Mouse (Mus musculus) midbrain, embryonic 14.5 days (tissue): Measurements from ENCODE around the gene Srxn1. TPM values are rescaled to one million over a fixed set of nuclear protein-coding genes. Genes with fewer than 3 reads are reported as not detected.
A peak's percentile ranks its signal among the peaks of the same experiment; 100 is the strongest.

Experiments
- ATAC-seq: fragments of 200-750 bp; cut with Nextera tagmentation; 2 replicates; pipeline ENCODE4 v1.8.0; 2017; ENCODE audit warnings: moderate number of reproducible peaks, moderate library complexity; ENCODE audit not compliant: low FRiP score, low TSS enrichment
- DNase-seq: peaks from one replicate; pipeline ENCODE4 v3.0.0-alpha.2; 2015
- H3K27ac ChIP-seq: fragments of 300-500 bp; sonication (generic); replicated peaks from 2 replicates; pipeline ENCODE4 v1.5.1; 2014; ENCODE audit warnings: mild to moderate bottlenecking, low read depth, low read length, moderate library complexity
- H3K27me3 ChIP-seq: fragments of 300-500 bp; sonication (generic); 2 replicates; pipeline ENCODE4 v1.6.1; 2014; ENCODE audit warnings: low read length, control low read depth, mixed read lengths; ENCODE audit not compliant: control insufficient read depth, insufficient read depth
- H3K36me3 ChIP-seq: fragments of 300-500 bp; sonication (generic); 2 replicates; pipeline ENCODE4 v1.6.1; 2014; ENCODE audit warnings: low read length, control low read depth; ENCODE audit not compliant: control insufficient read depth, insufficient read depth
- H3K4me1 ChIP-seq: fragments of 300-500 bp; sonication (generic); 2 replicates; pipeline ENCODE4 v1.6.1; 2014; ENCODE audit warnings: mild to moderate bottlenecking, antibody characterized with exemption, low read length, control low read depth; ENCODE audit not compliant: control insufficient read depth, insufficient read depth
- H3K4me2 ChIP-seq: fragments of 300-500 bp; sonication (generic); 2 replicates; pipeline ENCODE4 v1.6.1; 2014; ENCODE audit warnings: mild to moderate bottlenecking, low read length, moderate library complexity
- H3K4me3 ChIP-seq: fragments of 300-500 bp; sonication (generic); replicated peaks from 2 replicates; pipeline ENCODE4 v1.5.1; 2014; ENCODE audit warnings: low read depth, low read length
- H3K9ac ChIP-seq: fragments of 300-500 bp; sonication (generic); replicated peaks from 2 replicates; pipeline ENCODE4 v1.6.1; 2014; ENCODE audit warnings: mild to moderate bottlenecking, low read length, moderate library complexity
- H3K9me3 ChIP-seq: fragments of 300-500 bp; sonication (generic); 2 replicates; pipeline ENCODE4 v1.6.1; 2016; ENCODE audit warnings: low read length, control low read depth, mixed read lengths; ENCODE audit not compliant: control insufficient read depth
- WGBS: fragments of 180-500 bp; shearing (Covaris S2); extraction: QIAGEN DNeasy Blood & Tissue Kit; methylation state at CpG from one replicate; pipeline ENCODE4 v1.1.7; 2014; 5-methylcytosine and 5-hydroxymethylcytosine counted together
- polyA plus RNA-seq: library from polyadenylated mRNA; unstranded; fragments of >200 nt; fragmentation: Nextera tagmentation; extraction: Ambion mirVana; gene quantifications from 2 replicates; pipeline ENCODE4 v1.2.1, GENCODE M21; 2014

The Srxn1 gene
- polyA plus RNA-seq, 1 experiment from 2014 or later: 17.4 TPM

DNA sequence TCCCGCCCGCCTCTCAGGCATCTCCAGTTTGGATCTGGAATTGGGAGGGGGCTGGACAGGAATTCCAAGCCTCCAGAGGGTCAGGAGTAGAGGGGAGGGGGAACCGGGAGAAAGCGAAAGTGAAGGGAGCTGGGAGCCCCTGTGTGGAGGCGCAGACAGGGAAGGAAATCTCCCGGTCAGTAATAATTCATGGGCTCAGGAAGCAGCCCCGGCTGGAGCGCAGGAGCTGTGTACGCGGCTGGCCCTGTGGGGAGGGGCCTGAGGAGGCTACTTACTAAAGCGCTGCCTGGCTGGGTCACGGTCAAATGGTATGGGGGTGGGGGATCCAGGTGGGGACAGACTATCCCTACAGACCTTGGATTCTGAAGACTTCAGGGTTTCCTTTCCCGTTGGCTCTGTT, 36.7 kb downstream of the Srxn1 start:
- H3K9ac ChIP-seq: peak overlapping the region; percentile 39; the same call in 1 of the 2 replicates

DNA sequence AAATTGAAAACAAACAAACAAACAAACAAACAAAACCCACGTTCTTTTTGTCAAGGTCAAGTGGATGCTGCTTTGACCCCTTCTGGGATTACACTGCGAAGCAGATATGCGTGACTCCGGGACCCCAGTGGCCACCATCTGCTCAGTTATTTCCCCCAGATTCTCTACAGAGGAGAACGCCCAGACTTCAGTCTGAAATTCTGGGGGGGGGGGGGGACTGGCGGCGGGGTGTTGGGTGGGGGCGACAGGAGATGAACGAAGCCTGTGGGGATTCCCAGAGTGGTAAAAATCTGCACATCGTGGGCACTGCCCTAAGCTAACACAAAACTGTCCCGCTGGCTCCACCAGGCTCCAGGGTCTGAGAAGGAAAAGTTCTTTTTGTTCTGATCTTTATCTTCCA, 37.3 kb downstream of the Srxn1 start:
- H3K9ac ChIP-seq: no peak overlapping the region
- peak overlapping the region; percentile 43 for H3K4me3 ChIP-seq
- peaks cover 46% of the 10 kb centered on the region for H3K27me3 ChIP-seq
- WGBS: 1% methylated on average over 11 of the region's 11 CpGs
- peaks cover 26% of the 10 kb centered on the region for H3K4me1 ChIP-seq
- H3K36me3 ChIP-seq: no peaks in the 10 kb centered on the region
- peak overlapping the region; percentile 68 for H3K4me2 ChIP-seq
- H3K9me3 ChIP-seq: no peaks in the 10 kb centered on the region
- H3K27ac ChIP-seq: no peak overlapping the region
- ATAC-seq (no peak), DNase-seq (no peak)

More for the DNA sequence above, 36.7 kb downstream of the Srxn1 start:
- Histone ChIP-seq H3K4me2 (peak overlapping the region; percentile 68), H3K9me3 (no peaks in the 10 kb centered on the region), H3K4me1 (peaks cover 26% of the 10 kb centered on the region), H3K27ac (no peak overlapping the region), H3K27me3 (peaks cover 46% of the 10 kb centered on the region), H3K36me3 (no peaks in the 10 kb centered on the region), H3K4me3 (peak overlapping the region; percentile 27)
- DNase-seq (peak; percentile 67), ATAC-seq (0 out of 2 replicates have a peak, but pooled peaks have one; percentile 49)
- WGBS: 2% methylated on average over 13 of the region's 13 CpGs

DNA sequence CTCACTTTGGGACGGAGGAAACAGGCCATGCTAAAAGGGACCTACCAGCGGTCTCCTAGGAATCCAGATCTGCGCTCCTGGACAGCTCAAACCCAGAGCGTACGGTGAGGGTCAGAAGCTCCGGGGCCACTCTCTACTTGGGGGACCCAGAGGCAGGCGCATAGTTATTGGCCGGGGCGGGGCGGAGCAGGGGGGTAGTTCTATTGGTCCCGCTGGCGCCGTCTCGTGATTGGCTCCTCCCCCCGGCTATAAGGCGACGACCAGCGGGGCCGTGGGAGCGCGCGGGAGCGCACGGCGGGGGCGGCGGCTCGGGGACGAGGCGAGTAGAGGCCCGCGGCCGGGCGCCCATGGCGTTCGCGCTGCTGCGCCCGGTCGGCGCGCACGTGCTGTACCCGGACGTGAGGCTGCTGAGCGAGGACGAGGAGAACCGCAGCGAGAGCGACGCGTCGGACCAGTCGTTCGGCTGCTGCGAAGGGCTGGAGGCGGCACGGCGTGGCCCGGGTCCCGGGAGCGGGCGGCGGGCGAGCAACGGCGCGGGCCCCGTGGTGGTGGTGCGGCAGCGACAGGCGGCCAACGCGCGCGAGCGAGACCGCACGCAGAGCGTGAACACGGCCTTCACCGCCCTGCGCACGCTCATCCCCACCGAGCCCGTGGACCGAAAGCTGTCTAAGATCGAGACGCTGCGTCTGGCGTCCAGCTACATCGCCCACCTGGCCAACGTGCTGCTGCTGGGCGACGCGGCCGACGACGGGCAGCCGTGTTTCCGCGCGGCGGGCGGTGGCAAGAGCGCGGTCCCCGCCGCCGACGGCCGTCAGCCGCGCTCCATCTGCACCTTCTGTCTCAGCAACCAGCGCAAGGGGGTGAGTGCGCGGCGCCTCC, 38.2 kb downstream of the Srxn1 start, which contains the start of gene Tcf15:
TSS of gene Tcf15 (plus strand) at position 283 of the 879 bp plus-strand sequence.
- Histone ChIP-seq H3K4me3 (peak within 1 kb of the TSS; percentile 43), H3K27me3 (peaks cover 46% of the 10 kb centered on the region), H3K9ac (peak within 1 kb of the TSS; percentile 39), H3K4me1 (peaks cover 26% of the 10 kb centered on the region), H3K36me3 (no peaks in the 10 kb centered on the region), H3K27ac (no peak within 1 kb of the TSS), H3K4me2 (peak within 1 kb of the TSS; percentile 68), H3K9me3 (no peaks in the 10 kb centered on the region)
- DNase-seq (peak; percentile 71), ATAC-seq (peak; percentile 46; the same call in 1 of the 2 replicates)
- WGBS: under 1% methylated on average over 108 of the region's 118 CpGs

DNA sequence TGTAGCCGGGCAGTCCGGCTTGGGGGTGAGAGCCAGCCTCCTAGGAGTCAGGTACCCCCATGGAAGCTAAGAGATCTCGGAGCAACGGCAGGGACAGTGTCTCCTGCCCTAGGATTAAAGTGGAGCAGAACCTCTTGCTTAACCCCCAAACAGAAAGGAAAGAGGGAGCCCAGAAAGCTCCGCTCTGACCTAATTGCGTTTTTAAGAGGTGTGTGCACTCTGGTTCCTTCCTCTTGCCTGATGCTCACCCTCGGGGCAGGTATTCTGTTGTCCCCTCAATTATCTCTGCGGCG, 38.8 kb downstream of the Srxn1 start:
- 20% methylated on average over 9 of the region's 9 CpGs for WGBS
- H3K4me1 ChIP-seq: peaks cover 25% of the 10 kb centered on the region
- ATAC-seq: no peak
- peak overlapping the region; percentile 39 for H3K9ac ChIP-seq
- H3K9me3 ChIP-seq: no peaks in the 10 kb centered on the region
- no peak overlapping the region for H3K27ac ChIP-seq
- H3K4me2 ChIP-seq: peak overlapping the region; percentile 68
- peaks cover 46% of the 10 kb centered on the region for H3K27me3 ChIP-seq
- no peaks in the 10 kb centered on the region for H3K36me3 ChIP-seq
- no peak for DNase-seq
- H3K4me3 ChIP-seq: peak overlapping the region; percentile 43

DNA sequence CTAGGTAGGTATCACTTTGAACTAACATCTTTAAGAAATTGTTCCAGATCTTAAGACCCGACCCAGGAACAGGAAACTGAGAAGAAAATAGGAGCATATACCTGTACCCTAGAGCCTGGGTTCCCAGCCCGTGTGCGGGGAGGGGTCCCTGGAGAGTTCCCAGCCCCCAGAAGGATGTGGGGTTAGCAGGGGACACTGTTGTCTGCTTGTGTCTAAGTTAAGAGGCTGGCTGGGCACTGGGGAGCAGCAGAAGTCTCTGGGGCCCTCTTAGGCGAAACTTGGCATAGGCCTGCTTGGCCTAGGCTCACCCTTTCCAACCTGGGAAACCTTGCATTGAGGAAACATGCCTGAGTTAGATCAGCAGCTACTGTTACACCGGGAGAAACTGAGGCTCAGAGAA, 39.2 kb downstream of the Srxn1 start:
- no peak for DNase-seq
- 67% methylated on average over 5 of the region's 5 CpGs for WGBS

DNA sequence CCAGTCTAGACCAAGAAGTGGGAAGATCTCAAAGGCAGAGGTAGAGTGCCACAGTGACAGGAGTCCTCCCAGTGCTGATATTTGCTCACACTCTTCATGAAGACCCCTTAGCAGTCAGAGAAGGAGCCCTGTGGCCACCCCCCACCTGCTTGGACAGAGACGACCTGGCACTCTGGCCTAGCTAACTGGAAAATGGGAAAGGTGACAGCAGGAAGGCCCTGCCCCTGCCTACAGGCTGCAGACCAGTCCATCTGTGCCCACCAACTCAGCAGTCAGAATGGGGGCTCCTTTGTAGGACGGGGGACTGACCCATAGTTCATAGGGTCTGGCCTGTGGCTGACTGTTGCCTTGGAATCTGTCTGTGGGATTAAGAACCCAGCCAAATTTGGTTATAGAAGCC, 40.4 kb downstream of the Srxn1 start:
- peaks cover 22% of the 10 kb centered on the region for H3K4me1 ChIP-seq
- H3K36me3 ChIP-seq: no peaks in the 10 kb centered on the region
- no peak overlapping the region for H3K9ac ChIP-seq
- WGBS: 57% methylated on average over 2 of the region's 2 CpGs
- H3K27ac ChIP-seq: no peak overlapping the region
- no peak overlapping the region for H3K4me2 ChIP-seq
- H3K4me3 ChIP-seq: no peak overlapping the region
- ATAC-seq (no peak), DNase-seq (no peak)
- peaks cover 40% of the 10 kb centered on the region for H3K27me3 ChIP-seq
- no peaks in the 10 kb centered on the region for H3K9me3 ChIP-seq

More for the DNA sequence above, 39.2 kb downstream of the Srxn1 start:
- no peak overlapping the region for H3K27ac ChIP-seq
- H3K4me3 ChIP-seq: no peak overlapping the region
- no peaks in the 10 kb centered on the region for H3K36me3 ChIP-seq
- no peak overlapping the region for H3K9ac ChIP-seq
- H3K4me1 ChIP-seq: peaks cover 22% of the 10 kb centered on the region
- no peak for ATAC-seq
- peaks cover 46% of the 10 kb centered on the region for H3K27me3 ChIP-seq
- no peak overlapping the region; the same call in 1 of the 2 replicates for H3K4me2 ChIP-seq
- no peaks in the 10 kb centered on the region for H3K9me3 ChIP-seq

DNA sequence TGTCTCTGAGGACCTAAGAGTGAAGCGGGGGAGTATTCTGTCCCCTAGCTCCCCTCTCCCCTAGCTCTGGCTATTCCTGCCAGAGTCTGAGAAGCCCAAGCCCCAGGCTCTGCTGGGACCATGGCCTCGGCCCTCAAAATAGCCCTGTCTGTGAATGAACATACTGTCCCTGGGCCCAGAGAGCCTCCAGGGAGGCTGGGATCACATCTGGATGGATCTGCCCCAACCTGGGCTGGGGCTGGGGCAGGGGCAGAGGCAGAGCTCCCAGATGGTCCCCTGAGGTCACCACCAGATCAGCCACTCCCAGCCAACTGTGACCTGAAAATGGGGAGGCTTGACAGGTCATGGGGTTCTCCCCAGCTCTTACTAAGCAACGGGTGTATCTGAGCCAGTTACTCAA, 41.8 kb downstream of the Srxn1 start:
- WGBS: 59% methylated on average over 3 of the region's 3 CpGs
- H3K4me2 ChIP-seq: no peak overlapping the region
- H3K9ac ChIP-seq: no peak overlapping the region
- no peak for ATAC-seq
- DNase-seq: no peak
- H3K36me3 ChIP-seq: no peaks in the 10 kb centered on the region
- H3K4me1 ChIP-seq: peaks cover 16% of the 10 kb centered on the region
- H3K9me3 ChIP-seq: no peaks in the 10 kb centered on the region
- H3K27me3 ChIP-seq: peaks cover 31% of the 10 kb centered on the region
- H3K27ac ChIP-seq: no peak overlapping the region
- H3K4me3 ChIP-seq: no peak overlapping the region

DNA sequence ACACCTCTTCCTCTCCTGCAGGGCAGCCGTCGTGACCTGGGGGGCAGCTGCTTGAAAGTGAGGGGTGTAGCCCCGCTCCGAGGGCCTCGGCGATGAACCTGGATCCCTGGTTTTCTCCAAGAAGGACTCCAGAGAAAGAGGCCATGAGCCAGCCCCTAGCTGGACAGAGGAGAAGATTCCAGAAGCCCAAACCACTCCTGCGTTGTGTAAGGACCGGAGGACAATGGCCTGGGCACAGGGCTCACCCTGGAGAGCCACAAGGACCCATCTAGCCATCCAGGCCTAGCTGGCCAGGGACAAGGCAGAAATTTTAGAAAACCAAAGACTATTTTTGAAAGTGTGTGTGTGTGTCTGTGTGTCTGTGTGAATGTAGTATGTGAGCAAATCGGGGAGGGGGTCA, 43.4 kb downstream of the Srxn1 start:
- 0 out of 2 replicates have a peak, but pooled peaks cover 3% of the 10 kb centered on the region for H3K4me1 ChIP-seq
- H3K36me3 ChIP-seq: no peaks in the 10 kb centered on the region
- H3K9me3 ChIP-seq: no peaks in the 10 kb centered on the region
- no peak overlapping the region for H3K4me3 ChIP-seq
- H3K4me2 ChIP-seq: no peak overlapping the region
- ATAC-seq (no peak), DNase-seq (no peak)
- H3K9ac ChIP-seq: no peak overlapping the region
- 87% methylated on average over 9 of the region's 9 CpGs for WGBS
- peaks cover 17% of the 10 kb centered on the region for H3K27me3 ChIP-seq
- no peak overlapping the region for H3K27ac ChIP-seq

DNA sequence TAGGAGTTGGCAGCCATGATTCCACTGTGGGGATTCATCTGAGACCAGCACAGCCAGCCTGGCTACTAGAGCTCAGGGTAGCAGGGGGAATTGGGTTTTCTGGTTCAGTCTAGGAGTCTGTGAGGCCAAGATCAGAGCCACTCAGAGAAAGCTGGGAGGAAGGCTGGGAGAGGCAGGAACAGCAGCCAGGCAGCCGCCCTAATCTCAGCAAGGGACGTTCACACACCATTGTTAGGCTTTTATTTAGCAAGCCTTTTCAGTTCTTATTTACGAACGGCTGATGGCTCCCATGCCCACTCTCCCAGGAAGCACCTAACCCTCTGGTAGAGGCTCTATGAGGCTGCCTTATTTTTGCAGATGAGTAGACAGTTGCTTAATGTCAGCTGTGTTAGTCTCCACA, 44.6 kb downstream of the Srxn1 start:
- no peak overlapping the region for H3K9ac ChIP-seq
- no peaks in the 10 kb centered on the region for H3K4me1 ChIP-seq
- no peaks in the 10 kb centered on the region for H3K9me3 ChIP-seq
- H3K27me3 ChIP-seq: peaks cover 4% of the 10 kb centered on the region; the same call in 1 of the 2 replicates
- ATAC-seq: no peak
- WGBS: 5% methylated on average over 4 of the region's 4 CpGs
- no peak overlapping the region for H3K27ac ChIP-seq
- no peak overlapping the region for H3K4me3 ChIP-seq
- DNase-seq: no peak
- H3K4me2 ChIP-seq: no peak overlapping the region
- H3K36me3 ChIP-seq: no peaks in the 10 kb centered on the region
